Mouse (Mus musculus) gastrocnemius, postnatal 36 days (tissue): ENCODE measurements around the gene Tnxb. TPM values are rescaled to one million over a fixed set of nuclear protein-coding genes. Genes with fewer than 3 reads are reported as not detected.
A peak's percentile ranks its signal among the peaks of the same experiment; 100 is the strongest.

Experiments
- DNase-seq, 2 experiments: peaks; one replicate each; pipeline ENCODE4 v3.0.0; 2022
- intact Hi-C: fragments of 180-260 bp; cut with DNase I; formaldehyde crosslinking; loops from one replicate; pipeline ENCODE4 v1.15.1; 2025
- total RNA-seq, 2 experiments: library from RNA; stranded (reverse); gene quantifications; 2 replicates each; pipeline ENCODE4 v1.2.3; 2021

Tnxb gene
- total RNA-seq, 2 experiments from 2014 or later = 33.8 to 37.0 TPM

GRCm38 (mm10) chr17:34656666-34657065, 13.7 kb upstream of the Tnxb start:
- intact Hi-C loops = no loop called here
- no peak for DNase-seq

GRCm38 (mm10) chr17:34657271-34657670, 13.1 kb upstream of the Tnxb start:
- DNase-seq = no peak
- intact Hi-C loops = no loop called here

GRCm38 (mm10) chr17:34658145-34658544, 12.2 kb upstream of the Tnxb start:
- intact Hi-C loops = no loop called here
- no peak for DNase-seq

- intact Hi-C loops = no loop called here
- DNase-seq = no peak
Measured at GRCm38 (mm10) chr17:34658591-34658990, 11.7 kb upstream of the Tnxb start.

- intact Hi-C loops = no loop called here
- DNase-seq = no peak
Measured at GRCm38 (mm10) chr17:34659181-34659896, 11.0 kb upstream of the Tnxb start.

GRCm38 (mm10) chr17:34659897-34660214, 10.5 kb upstream of the Tnxb start:
- intact Hi-C loops = no loop called here
- DNase-seq = no peak

- DNase-seq = peak in 1 of 2 experiments; percentile 65
- intact Hi-C loops = no loop called here
Measured at GRCm38 (mm10) chr17:34660259-34660820, 10.0 kb upstream of the Tnxb start.

- peak in 1 of 2 experiments; percentile 65 for DNase-seq
- intact Hi-C loops = no loop called here
Measured at GRCm38 (mm10) chr17:34661121-34661591, 9.2 kb upstream of the Tnxb start.

- no peak for DNase-seq
- intact Hi-C loops = no loop called here
Measured at GRCm38 (mm10) chr17:34662468-34662867, 7.9 kb upstream of the Tnxb start.

GRCm38 (mm10) chr17:34662978-34663377, 7.4 kb upstream of the Tnxb start:
- DNase-seq = no peak
- intact Hi-C loops = no loop called here

- intact Hi-C loops = no loop called here
- no peak for DNase-seq
Measured at GRCm38 (mm10) chr17:34663558-34663957, 6.8 kb upstream of the Tnxb start.

- no peak for DNase-seq
- intact Hi-C loops = no loop called here
Measured at GRCm38 (mm10) chr17:34664472-34664871, 5.9 kb upstream of the Tnxb start.

GRCm38 (mm10) chr17:34671151-34672066, 1.1 kb downstream of the Tnxb start:
- DNase-seq = no peak
- intact Hi-C loops = no loop called here

- DNase-seq = no peak
- intact Hi-C loops = no loop called here
Measured at GRCm38 (mm10) chr17:34672246-34672792, 2.0 kb downstream of the Tnxb start.

GRCm38 (mm10) chr17:34673139-34673538, 2.8 kb downstream of the Tnxb start:
- DNase-seq = no peak
- intact Hi-C loops = no loop called here

GRCm38 (mm10) chr17:34674524-34675204, 4.3 kb downstream of the Tnxb start:
- intact Hi-C loops = no loop called here
- DNase-seq = no peak

- no peak for DNase-seq
- intact Hi-C loops = no loop called here
Measured at GRCm38 (mm10) chr17:34675205-34676092, 5.1 kb downstream of the Tnxb start.

- intact Hi-C loops = no loop called here
- DNase-seq = no peak
Measured at GRCm38 (mm10) chr17:34676093-34676460, 5.7 kb downstream of the Tnxb start.

GRCm38 (mm10) chr17:34676671-34677070, 6.3 kb downstream of the Tnxb start:
- intact Hi-C loops = no loop called here
- no peak for DNase-seq

- no peak for DNase-seq
- intact Hi-C loops = no loop called here
Measured at GRCm38 (mm10) chr17:34680191-34680590, 9.9 kb downstream of the Tnxb start.
